Mouse (Mus musculus) forebrain, embryonic 16.5 days (tissue): ENCODE results near the gene Tmbim7. TPM values are rescaled to one million over a fixed set of nuclear protein-coding genes. Genes with fewer than 3 reads are reported as not detected.

Experiments
- ATAC-seq: fragments of 200-750 bp; cut with Nextera tagmentation; 2 replicates; pipeline ENCODE4 v1.8.0; 2017; ENCODE audit warnings: mild to moderate bottlenecking, moderate library complexity
- H3K27ac ChIP-seq: fragments of 300-500 bp; sonication (generic); 2 replicates; pipeline ENCODE4 v1.5.1; 2014; ENCODE audit warnings: low read length, control low read depth
- H3K27me3 ChIP-seq: fragments of 300-500 bp; sonication (generic); replicated peaks from 2 replicates; pipeline ENCODE4 v1.6.1; 2014; ENCODE audit warnings: low read length; ENCODE audit not compliant: control insufficient read depth, insufficient read depth
- H3K36me3 ChIP-seq: fragments of 300-500 bp; sonication (generic); 2 replicates; pipeline ENCODE4 v1.6.1; 2014; ENCODE audit not compliant: control insufficient read depth, insufficient read depth
- H3K4me1 ChIP-seq: fragments of 300-500 bp; sonication (generic); replicated peaks from 2 replicates; pipeline ENCODE4 v1.6.1; 2014; ENCODE audit warnings: low read length; ENCODE audit not compliant: control insufficient read depth, insufficient read depth
- H3K4me2 ChIP-seq: fragments of 300-500 bp; sonication (generic); 2 replicates; pipeline ENCODE4 v1.6.1; 2014; ENCODE audit warnings: mild to moderate bottlenecking, low read length, control low read depth
- H3K4me3 ChIP-seq: fragments of 300-500 bp; sonication (generic); replicated peaks from 2 replicates; pipeline ENCODE4 v1.5.1; 2014; ENCODE audit warnings: mild to moderate bottlenecking, low read length, control low read depth
- H3K9ac ChIP-seq: fragments of 300-500 bp; sonication (generic); replicated peaks from 2 replicates; pipeline ENCODE4 v1.6.1; 2014; ENCODE audit warnings: low read depth, low read length, control low read depth
- H3K9me3 ChIP-seq: fragments of 300-500 bp; sonication (generic); 2 replicates; pipeline ENCODE4 v1.6.1; 2016; ENCODE audit warnings: low read length; ENCODE audit not compliant: control insufficient read depth
- WGBS: fragments of 180-500 bp; shearing (Covaris S2); extraction: QIAGEN DNeasy Blood & Tissue Kit; methylation state at CpG from one replicate; pipeline ENCODE4 v1.1.7; 2014; 5-methylcytosine and 5-hydroxymethylcytosine counted together
- polyA plus RNA-seq: library from polyadenylated mRNA; unstranded; fragments of >200 nt; fragmentation: Nextera tagmentation; extraction: Ambion mirVana; gene quantifications from 2 replicates; pipeline ENCODE4 v1.2.1, GENCODE M21; 2015

The Tmbim7 gene
- polyA plus RNA-seq, 1 experiment from 2014 or later: not detected

DNA sequence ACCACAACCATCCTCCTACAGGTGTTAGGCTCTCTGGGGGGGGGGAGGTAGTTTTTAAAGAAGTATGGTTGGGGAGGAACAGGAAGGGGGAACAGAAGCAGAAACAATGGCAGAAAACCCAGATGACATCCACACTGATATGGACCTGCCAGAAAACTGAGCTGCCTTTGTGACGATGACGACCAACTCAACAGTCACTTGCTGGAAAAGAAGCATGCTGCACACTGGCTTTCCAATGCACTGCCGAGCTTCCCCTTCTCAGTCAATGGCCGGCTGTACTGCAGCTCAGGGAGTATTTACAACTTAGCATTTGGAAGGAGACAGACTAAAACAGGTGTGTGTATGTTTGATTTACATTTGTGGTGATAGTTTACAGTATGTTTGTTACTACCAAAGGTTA lies 44.2 kb downstream of the Tmbim7 start:
- ATAC-seq: no peak
- no peak overlapping the region for H3K9ac ChIP-seq
- H3K27me3 ChIP-seq: no peaks in the 10 kb centered on the region
- no peaks in the 10 kb centered on the region for H3K9me3 ChIP-seq
- H3K4me1 ChIP-seq: no peaks in the 10 kb centered on the region
- WGBS: 92% methylated on average over 4 of the region's 4 CpGs
- no peak overlapping the region for H3K4me2 ChIP-seq
- H3K36me3 ChIP-seq: peaks cover 16% of the 10 kb centered on the region
- H3K27ac ChIP-seq: no peak overlapping the region
- no peak overlapping the region for H3K4me3 ChIP-seq

DNA sequence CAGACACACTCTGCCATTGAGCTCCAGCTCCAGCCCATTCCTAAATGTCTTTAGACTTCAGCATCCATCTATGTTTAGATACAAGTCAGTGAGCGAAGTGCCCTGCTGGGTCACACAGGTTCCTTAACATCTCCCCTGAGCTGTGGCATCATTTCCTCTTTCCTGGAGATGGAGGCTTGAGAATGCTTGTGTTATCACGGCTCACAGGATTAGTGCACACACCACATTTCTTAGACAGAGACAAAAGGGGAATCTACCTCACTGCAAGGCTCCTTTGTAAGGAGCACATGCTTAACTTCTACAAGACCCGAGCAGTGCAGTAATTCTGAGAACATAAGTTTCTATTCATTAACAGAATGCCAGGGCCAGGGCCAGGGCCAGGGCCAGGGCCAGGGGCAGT lies 45.0 kb downstream of the Tmbim7 start:
- H3K4me2 ChIP-seq: no peak overlapping the region
- H3K9ac ChIP-seq: no peak overlapping the region
- H3K27ac ChIP-seq: no peak overlapping the region
- H3K27me3 ChIP-seq: no peaks in the 10 kb centered on the region
- no peaks in the 10 kb centered on the region for H3K9me3 ChIP-seq
- no peak overlapping the region for H3K4me3 ChIP-seq
- peaks cover 16% of the 10 kb centered on the region for H3K36me3 ChIP-seq
- H3K4me1 ChIP-seq: no peaks in the 10 kb centered on the region
- 66% methylated on average over 3 of the region's 3 CpGs for WGBS
- no peak for ATAC-seq

DNA sequence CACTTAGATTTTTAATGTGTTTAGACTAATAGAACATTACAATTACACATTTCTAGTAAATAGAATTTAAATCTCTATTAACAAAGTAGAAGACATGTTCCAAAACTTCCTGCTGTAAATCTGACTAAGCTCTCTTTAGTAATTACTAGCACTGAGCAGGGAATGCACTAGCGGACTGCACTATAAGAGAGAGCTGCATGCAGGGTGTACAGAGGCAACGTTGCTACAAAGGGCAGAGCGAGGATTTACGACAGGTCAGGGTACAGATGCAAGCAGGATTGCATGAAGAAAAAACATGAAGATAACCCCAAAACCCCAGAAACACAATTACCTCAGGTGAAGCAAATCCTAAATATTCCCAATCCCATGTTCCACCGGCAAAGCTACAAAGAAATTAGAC lies 49.0 kb downstream of the Tmbim7 start:
- H3K9ac ChIP-seq: no peak overlapping the region
- no peak for ATAC-seq
- H3K27me3 ChIP-seq: no peaks in the 10 kb centered on the region
- H3K4me2 ChIP-seq: no peak overlapping the region
- H3K27ac ChIP-seq: no peak overlapping the region
- 95% methylated on average over 5 of the region's 5 CpGs for WGBS
- peaks cover 6% of the 10 kb centered on the region for H3K36me3 ChIP-seq
- H3K9me3 ChIP-seq: no peaks in the 10 kb centered on the region
- no peaks in the 10 kb centered on the region for H3K4me1 ChIP-seq
- no peak overlapping the region for H3K4me3 ChIP-seq

DNA sequence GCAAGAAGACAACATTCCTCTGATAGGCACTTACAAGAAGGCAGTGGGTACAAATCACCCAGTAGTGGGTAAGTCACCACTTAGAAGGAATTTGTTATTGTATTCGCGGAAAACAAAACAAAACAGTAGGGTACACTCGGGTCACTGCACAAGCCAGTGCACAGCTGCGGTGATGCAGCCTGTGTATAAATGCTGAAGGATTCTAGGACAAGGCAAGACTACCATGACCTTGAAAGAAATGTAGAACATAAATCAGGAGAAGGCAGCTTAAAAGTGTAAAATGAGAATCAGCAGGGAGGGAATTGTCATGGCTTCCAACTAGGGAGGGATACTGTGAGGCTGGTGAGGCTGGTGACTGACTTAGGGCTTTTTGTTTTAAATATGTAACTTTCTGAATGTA lies 51.2 kb downstream of the Tmbim7 start:
- Histone ChIP-seq H3K36me3 (peaks cover 7% of the 10 kb centered on the region), H3K4me1 (no peaks in the 10 kb centered on the region), H3K4me2 (no peak overlapping the region), H3K4me3 (no peak overlapping the region), H3K9me3 (no peaks in the 10 kb centered on the region), H3K9ac (no peak overlapping the region), H3K27ac (no peak overlapping the region), H3K27me3 (no peaks in the 10 kb centered on the region)
- no peak for ATAC-seq
- 90% methylated on average over 4 of the region's 4 CpGs for WGBS

- Histone ChIP-seq H3K9me3 (no peaks in the 10 kb centered on the region), H3K4me2 (no peak overlapping the region), H3K4me1 (no peaks in the 10 kb centered on the region), H3K27ac (no peak overlapping the region), H3K36me3 (peaks cover 11% of the 10 kb centered on the region), H3K27me3 (no peaks in the 10 kb centered on the region), H3K9ac (no peak overlapping the region), H3K4me3 (no peak overlapping the region)
- WGBS: 93% methylated on average over 5 of the region's 5 CpGs
- no peak for ATAC-seq
Measured at GRCm38 (mm10) chr5:3715800-3716199, 64.8 kb downstream of the Tmbim7 start.

DNA sequence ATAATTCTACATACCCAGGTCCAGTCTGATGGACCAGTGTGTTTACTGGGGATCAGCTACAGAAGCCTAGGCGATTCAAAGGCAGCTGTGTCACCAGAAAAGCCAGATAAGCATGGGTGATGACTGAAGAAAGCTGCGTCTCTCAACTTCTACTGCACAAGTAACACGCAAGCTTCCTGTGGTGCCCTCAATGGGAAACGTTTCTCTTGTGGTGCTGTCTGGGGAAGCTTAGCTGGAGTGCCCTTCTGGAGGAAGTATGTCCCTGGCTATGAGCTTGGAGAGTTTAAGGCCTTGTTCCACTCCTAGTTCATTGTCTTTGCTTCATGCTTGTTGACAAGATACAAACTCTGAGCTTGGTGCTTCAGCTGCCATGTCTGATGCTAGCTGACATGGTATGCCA lies 68.4 kb downstream of the Tmbim7 start:
- 95% methylated on average over 4 of the region's 4 CpGs for WGBS

DNA sequence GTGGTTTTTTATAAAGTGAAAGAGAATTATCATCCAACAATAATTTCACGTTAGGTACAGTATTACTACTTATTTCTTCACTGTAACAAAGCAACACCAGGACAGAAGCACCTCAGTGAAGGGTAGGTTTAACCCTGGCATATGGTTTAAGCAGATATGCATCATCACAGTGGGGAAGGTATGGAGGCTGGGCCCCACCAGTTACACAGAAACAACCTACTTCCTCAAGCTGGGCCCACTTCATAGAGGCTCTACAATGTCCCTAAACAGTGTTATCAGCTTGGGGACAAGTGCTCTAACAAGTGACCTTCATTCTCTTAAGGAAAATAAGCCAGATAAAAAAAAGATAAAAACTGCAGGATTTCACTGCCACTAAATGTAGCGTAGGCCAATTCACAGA lies 71.9 kb downstream of the Tmbim7 start:
- no peak overlapping the region for H3K27ac ChIP-seq
- no peaks in the 10 kb centered on the region for H3K4me1 ChIP-seq
- no peak for ATAC-seq
- no peak overlapping the region for H3K4me2 ChIP-seq
- H3K9me3 ChIP-seq: no peaks in the 10 kb centered on the region
- WGBS: 90% methylated on average over 2 of the region's 2 CpGs
- peaks cover 9% of the 10 kb centered on the region for H3K36me3 ChIP-seq
- H3K27me3 ChIP-seq: no peaks in the 10 kb centered on the region
- H3K9ac ChIP-seq: no peak overlapping the region
- no peak overlapping the region for H3K4me3 ChIP-seq

More for the DNA sequence above, 68.4 kb downstream of the Tmbim7 start:
- Histone ChIP-seq H3K27ac (no peak overlapping the region), H3K36me3 (peaks cover 10% of the 10 kb centered on the region), H3K9ac (no peak overlapping the region), H3K27me3 (no peaks in the 10 kb centered on the region), H3K4me2 (no peak overlapping the region), H3K9me3 (no peaks in the 10 kb centered on the region), H3K4me1 (no peaks in the 10 kb centered on the region), H3K4me3 (no peak overlapping the region)
- no peak for ATAC-seq

- no peak overlapping the region for H3K9ac ChIP-seq
- no peaks in the 10 kb centered on the region for H3K27me3 ChIP-seq
- ATAC-seq: no peak
- peaks cover 9% of the 10 kb centered on the region for H3K36me3 ChIP-seq
- WGBS: 96% methylated on average over 2 of the region's 2 CpGs
- H3K4me1 ChIP-seq: no peaks in the 10 kb centered on the region
- no peak overlapping the region for H3K4me2 ChIP-seq
- H3K9me3 ChIP-seq: no peaks in the 10 kb centered on the region
- H3K4me3 ChIP-seq: no peak overlapping the region
- H3K27ac ChIP-seq: no peak overlapping the region
Measured at GRCm38 (mm10) chr5:3723415-3723814, 72.4 kb downstream of the Tmbim7 start.

- Histone ChIP-seq H3K36me3 (peaks cover 5% of the 10 kb centered on the region), H3K27me3 (no peaks in the 10 kb centered on the region), H3K4me2 (no peak overlapping the region), H3K4me1 (no peaks in the 10 kb centered on the region), H3K27ac (no peak overlapping the region), H3K4me3 (no peak overlapping the region), H3K9me3 (no peaks in the 10 kb centered on the region), H3K9ac (no peak overlapping the region)
- ATAC-seq: no peak
- WGBS: 78% methylated on average over 1 of the region's 1 CpGs
Measured at GRCm38 (mm10) chr5:3725491-3725890, 74.5 kb downstream of the Tmbim7 start.

DNA sequence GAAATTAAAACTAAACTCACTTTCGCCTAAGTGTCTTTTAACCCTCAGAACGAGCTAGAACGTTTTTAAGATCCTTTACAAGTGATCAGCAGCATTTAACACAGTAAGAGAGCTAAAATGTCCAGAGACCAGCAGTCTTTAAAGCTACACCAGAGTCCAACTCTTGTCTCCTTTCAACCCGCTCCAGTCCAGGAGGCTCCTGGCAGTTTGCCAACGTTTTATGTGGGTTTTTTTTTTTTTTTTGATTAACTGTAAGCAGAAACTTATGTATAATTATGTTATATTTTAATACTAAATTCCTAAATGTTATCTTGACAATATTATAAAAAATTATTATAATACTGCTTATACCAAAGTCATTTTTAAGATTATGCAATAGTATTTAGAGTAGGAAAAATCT lies 77.8 kb downstream of the Tmbim7 start:
- Histone ChIP-seq H3K4me2 (no peak overlapping the region), H3K36me3 (peaks cover 2% of the 10 kb centered on the region; the same call in 1 of the 2 replicates), H3K9me3 (no peaks in the 10 kb centered on the region), H3K4me3 (no peak overlapping the region), H3K4me1 (no peaks in the 10 kb centered on the region), H3K27ac (no peak overlapping the region), H3K27me3 (no peaks in the 10 kb centered on the region), H3K9ac (no peak overlapping the region)
- ATAC-seq: no peak
- WGBS: 64% methylated on average over 5 of the region's 5 CpGs
